Mouse (Mus musculus) T-helper 2 cell (primary cell): Measurements from ENCODE around the gene Neurod2.

Source experiments
- in situ Hi-C: fragments of 300-600 bp; cut with MboI, MseI; formaldehyde crosslinking; loops from one replicate; pipeline ENCODE4 v1.15.1; 2025; ENCODE audit warnings: high pct_unique_total_duplicates

Gene Neurod2

DNA sequence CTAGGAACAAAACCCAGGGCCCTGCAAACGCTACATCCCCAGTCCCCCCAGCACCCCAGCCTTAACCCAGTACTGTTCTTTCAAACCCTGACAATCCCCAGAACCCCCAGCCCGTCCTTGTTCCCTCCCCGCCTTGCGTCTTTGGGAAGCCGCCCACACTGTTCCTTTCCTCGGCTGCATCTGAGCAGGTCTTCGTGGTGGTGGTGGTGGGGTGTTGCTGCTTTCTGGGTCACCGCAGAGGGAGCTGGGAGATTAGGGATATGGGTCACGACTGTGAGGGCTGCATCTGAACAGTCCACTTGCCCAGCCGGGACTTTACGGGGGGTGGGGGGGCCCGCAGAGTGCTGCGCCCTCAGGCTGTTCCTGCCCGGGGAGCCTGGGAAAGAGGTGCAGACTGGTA is 25.0 kb upstream of the Neurod2 start:
- in situ Hi-C loops: no loop called here

DNA sequence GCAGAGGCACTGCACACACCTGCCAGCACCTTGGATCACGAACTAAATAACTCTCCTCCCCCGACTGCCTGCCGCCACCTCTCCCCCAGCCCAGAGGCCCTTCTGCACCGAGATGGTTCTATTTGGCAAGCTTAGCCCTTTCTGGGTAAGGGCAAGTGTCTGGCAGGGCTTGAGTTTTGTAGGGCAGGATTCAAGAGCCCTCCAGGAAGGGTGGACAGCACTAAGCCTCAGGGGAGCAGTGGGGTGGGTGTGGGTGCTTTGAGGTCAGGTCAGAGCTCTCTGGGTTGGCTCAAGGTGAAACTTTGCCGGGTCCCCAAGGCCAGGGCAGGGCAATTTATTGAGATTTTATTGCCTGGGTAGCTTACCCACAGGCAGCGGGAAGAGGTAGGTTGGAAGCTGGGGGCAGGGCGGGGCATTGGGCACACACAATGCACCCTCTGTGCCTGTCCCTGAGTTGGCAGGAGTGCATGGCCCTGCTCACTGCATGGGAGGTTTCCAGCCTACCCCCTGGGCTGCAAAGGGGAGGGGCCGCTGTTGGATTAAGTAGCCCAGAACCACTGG is 24.3 kb upstream of the Neurod2 start:
- in situ Hi-C loops: no loop called here

DNA sequence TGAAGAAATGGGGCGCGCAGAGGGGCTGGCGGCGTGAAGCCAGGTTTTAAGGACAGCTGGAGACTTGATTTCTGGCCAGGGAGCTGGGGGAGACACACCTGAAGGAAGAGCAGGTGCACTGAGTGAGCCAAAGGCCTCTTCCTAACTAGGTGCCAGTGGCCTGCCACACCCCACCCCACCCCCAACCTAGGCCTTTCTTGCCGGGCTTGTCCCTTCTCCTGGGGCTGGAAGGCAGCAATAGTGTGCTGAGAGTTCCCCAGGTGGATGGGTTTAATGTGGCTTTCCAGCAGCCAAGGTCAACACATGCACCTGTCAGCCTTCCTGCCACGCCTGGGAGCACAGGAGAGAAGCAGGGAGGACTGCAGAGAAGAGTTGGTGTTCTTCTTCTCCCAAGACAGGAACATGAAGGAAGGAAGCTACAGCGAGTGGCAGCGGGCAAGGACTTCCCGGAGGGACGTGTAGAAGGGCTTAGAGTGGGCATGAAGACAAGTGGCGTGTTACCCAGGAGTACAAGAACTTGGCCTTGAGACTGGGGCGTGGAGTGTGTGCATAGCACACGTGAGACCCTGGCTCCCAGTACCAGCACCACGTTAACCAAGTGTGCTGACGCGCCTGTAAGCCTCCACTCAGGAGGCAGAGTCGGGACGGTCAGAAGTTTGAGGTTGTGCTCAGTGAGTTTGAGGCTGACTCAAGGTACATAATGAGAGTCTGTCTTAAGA is 23.0 kb upstream of the Neurod2 start:
- in situ Hi-C loops: no loop called here

DNA sequence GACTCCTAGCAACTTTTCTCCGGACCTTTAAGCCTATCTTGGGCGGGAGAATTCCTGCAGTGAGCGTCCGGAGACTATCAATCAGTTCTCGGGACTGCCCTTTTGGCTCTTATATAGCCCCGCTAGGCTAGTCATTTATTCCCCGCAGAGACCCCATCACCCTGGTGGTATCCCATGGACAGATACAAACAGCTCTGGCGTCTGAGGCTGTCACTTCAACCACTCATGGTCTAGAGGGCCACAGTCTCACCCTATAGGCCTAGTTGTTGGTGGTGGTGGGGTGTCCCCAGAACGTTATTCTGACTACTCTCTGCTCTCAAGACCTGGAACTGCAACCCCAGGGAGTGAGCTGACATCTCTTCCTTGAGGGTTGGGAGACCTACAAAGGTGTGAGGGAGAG is 19.9 kb upstream of the Neurod2 start:
- in situ Hi-C loops: loop anchor here (5.0 kb wide), 1 partner anchor 103 kb away; no protein-coding TSS in a partner anchor

DNA sequence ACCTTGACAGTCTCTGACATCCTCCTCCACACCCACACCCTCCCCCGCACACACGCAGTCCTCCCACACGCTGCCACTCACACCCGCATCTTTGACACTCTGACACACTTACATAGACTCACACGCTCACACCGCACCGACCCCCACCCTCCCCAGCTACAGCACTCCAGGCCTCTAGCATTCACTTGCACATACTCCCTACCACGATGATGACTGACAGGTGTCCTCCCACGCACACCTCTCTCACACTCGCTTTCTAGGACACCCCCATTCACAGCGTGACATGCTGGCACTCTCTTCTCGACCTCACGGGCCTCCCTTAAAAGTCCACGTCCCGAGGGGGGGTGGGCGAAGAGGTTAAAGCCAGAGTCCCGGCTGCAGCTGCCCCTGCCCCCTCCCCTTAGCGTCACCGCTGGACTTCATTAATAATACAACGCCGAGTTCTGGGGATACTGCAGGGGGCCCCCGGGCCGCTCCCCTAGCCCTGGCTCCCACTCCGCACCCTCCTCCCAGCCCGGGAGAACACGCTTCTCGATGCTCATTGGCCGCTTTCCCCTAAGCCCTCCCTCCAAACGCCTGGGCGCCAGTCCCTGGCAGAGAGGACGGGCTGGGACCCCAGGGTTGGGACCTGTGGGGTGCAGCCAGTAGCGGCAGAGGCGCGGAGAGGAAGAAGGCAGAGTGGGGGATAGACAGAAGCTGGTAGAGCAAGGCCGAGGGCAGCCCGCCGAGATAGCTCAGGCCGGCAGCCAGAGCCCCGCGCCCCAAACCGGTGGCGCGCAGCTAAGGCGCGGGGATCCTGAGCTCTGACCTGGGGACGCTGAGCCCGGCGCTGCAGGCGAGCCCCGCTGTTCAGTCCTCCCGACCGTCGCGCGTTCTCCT is 18.9 kb upstream of the Neurod2 start, which contains the start of gene Ppp1r1b:
TSS of gene Ppp1r1b (plus strand) at position 322 of the 879 bp plus-strand sequence.
- in situ Hi-C loops: loop anchor here (5.0 kb wide), 1 partner anchor 104 kb away; no protein-coding TSS in a partner anchor

DNA sequence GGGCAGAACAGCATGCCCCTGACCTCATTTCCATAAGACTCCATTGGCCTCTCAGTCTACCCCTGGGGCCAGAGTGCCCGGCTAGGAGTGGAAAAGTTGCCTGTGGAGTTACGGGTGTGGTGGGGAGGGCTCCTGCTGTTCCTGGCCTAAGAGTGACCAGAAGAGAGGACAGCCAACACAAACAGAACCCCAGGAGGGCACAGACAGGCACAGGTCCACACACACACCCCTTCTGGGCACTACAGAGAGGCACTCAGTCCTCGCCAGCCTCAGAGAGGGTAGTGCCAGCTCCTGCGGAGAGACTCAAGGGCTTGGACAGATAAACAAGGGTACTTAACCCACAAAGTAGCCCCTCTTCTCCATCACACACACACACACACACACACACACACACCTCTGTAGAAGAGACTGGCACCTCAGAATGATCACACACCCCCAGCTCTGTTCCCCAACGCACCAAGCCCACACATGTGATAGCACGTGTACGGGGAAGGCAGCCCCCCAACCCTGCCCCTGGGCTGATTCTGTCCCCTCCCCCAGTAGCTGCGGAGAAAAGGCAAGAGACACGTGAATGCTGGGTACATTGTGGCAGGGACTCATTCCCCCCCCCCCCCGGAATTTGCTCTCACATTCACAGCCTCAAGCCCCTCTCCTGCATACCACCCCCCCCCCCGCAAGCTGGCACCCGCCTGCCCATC is 18.1 kb upstream of the Neurod2 start:
- in situ Hi-C loops: loop anchor here (5.0 kb wide), 1 partner anchor 105 kb away; no protein-coding TSS in a partner anchor

DNA sequence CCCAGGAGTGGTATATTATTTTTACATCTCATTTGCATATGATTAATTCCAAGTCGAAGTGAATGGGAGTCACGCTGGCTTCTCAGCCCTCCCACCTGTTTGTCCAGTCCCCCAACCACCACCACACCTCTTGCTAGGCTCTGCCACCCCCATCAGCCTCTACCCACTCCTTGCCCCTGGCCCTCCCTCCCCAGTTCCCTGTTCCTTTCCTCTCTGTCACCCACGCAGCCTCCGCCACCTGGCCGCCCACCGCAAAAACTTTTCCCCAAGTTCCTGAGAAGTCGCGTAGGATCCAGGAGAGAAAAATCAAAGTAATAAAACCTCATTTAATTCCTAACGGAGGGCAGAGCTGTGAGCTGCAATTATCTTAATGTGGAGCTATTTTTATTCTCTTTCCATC is 16.7 kb upstream of the Neurod2 start:
- in situ Hi-C loops: loop anchor here (5.0 kb wide), 1 partner anchor 106 kb away; no protein-coding TSS in a partner anchor

DNA sequence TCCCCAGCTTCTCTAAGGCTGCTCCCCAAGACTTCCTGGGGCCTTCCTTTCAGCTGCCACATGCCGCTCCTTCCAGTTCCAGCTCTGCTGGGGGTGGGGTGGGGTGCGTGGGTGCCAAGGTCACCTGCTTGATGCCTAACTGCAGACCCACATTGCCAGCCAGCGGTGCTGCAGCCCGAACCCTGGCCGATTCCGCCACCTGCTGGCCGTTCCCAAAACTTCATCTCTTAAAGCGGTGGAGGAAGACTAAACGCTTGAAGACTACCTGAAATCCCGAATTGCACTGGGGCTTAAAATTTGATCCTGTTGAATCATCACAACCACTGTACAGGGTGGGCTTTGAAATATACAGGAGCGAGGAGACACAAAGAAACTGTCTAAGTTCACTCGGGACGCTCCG is 15.8 kb upstream of the Neurod2 start:
- in situ Hi-C loops: loop anchor here (5.0 kb wide), 1 partner anchor 107 kb away; no protein-coding TSS in a partner anchor

DNA sequence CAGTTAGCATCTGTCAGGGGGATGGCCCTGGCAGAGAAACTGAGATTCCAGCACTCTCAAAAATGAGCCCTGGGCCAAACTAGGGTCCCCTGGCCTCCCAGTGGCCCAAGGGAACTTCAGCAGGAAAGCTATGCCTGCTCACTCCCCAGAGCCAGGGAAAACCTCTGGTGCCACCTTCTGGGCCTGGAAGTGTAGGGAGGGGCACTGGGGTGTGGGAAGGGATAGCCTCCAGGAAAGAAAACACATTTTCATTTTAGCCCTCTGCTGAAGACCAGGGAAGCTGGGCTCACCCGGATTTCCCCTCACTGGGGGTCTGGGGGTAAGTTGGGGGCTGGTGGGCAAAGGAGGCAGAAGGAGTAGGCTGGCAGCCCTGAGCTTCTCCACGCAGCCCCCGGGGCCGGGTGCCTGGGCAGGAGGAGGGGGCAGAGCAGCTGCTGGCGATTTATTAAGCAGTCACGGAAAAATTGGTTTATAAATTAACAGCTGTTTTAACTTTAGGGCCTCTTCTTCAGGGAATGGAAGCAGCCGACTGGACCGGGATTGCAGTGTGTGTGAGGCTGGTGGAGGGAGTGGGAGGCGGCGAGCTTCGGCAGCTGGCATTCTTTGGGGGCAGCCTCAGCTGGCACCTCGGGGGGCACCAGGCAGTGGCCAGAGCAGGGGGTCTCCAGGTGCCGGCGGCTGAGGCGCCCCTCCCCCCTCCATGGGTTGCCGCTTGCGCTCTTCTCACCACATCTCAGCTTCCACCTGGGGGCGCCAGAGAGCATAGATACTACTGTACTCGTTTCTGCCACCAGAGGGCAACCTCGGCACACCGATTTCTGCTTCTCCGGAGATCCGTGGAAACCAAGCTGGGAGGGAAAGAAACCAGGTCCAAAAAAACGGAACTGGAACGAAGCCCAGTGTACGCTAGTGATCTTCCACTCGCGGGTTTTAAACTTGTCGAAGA is 12.8 kb upstream of the Neurod2 start:
- in situ Hi-C loops: loop anchor here (5.0 kb wide), 1 partner anchor 45 kb away; the partner anchor contains the start of gene Pnmt

DNA sequence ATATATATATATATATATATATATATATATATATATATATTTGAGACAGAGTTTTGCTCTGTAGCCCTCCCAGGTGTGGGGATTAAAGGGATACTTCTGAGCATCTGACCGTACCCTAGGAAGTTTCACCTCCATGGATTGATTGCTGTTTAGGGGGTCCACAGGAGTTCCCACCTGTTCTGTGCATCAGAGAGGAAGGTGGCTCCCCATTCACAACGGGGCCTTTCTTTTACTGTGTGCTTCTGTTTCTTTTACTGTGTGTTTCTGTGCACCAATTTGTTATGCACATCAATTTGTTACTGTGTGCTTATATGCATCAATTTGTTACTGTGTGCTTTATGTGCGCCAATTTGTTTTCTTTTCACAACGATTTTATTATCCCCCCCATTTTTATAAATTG is 11.7 kb upstream of the Neurod2 start:
- in situ Hi-C loops: loop anchor here (5.0 kb wide), 1 partner anchor 46 kb away; the partner anchor contains the start of gene Pnmt

DNA sequence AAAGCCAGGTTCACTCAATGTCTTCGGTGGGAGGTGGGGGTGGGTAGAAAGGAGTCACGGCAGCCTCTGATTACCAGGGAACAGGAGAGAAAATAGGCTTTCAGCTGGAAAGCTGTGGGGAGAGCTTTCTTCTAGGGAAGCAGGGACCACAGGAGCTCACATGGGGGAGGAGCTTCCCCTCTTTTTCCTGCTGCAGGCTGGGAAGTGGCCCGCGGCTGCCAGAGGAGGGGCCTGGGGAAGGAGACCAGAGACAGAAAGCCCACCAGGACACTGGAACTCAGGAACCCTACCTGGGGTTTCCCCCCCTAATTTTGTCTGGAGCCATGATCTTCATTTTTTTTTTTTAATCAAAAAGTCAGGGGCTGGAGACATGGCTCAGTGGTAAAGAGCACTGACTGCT is 11.1 kb upstream of the Neurod2 start:
- in situ Hi-C loops: loop anchor here (5.0 kb wide), 1 partner anchor 47 kb away; the partner anchor contains the start of gene Pnmt

DNA sequence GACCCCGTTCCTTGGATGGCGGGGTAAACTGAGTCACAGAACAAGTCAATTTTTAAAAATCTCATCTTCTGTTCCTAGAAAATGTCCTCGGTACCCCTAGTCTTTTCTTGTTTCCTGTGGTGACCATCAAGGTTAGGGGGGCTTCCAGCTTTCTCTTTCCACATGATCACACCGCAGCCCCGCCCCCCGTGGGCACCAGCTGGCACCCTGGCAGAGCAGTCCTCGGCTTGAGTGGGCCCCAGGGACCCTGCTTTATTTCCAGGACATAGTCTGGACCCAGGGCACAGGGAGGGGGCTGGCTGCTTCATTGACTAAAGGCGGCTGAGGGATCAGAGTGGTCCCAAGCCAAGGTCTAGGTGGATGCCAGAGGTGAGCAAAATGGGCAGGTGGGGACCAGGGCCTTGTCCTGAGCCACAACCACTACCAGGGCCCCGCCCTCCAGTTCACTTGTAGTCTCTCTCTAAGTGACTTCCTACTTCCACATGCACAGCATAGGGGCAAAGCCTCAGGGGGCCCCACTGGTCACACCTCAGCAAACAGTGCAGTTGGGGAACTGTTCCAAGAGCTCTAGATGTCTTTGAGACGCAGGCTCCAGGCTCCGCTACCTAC is 10.3 kb upstream of the Neurod2 start:
- in situ Hi-C loops: loop anchor here (5.0 kb wide), 1 partner anchor 48 kb away; the partner anchor contains the start of gene Pnmt

DNA sequence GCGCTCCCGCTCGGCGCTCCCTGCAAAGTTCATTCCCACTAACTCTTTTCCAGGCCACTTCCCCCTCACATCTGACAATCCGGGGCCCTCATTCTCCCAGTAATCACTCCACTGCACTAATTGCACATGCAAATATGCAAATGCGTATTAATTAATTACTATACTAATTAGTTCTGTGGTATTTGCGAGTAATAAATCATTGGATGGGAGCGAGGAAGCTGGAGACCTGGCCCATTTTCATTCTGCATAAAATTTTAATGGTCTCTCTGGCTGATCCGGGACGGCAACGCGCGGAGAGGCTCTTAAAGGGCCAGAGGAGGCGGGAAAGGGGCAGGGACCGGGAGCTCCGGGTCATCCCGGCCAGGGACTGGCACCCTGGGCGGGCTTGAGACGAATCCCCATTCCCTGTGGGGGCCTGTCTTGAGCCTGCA is 9.6 kb upstream of the Neurod2 start:
- in situ Hi-C loops: no loop called here

DNA sequence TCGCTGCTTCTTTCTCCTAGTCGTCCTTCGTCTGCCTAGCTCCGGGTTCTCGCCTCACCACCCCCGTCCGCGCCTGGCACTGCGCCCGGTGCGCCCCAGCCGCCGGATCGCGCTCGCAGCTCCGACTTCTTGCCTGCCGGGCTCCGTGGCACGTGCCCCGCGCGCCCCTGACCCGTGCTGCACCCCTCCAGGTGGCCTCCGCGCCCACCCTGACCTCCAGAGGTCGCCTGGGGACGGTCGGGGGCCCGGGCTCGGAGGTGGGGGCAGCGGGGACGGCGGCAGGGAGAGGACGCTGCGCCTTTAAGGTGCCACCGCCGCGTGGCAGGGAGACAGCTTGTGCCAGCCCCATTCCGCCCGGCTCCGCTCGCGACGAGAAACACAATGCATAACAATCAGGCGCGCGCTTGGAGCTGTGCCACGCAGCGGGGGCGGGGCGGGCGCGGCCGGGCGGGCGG is 9.1 kb upstream of the Neurod2 start:
- in situ Hi-C loops: no loop called here

DNA sequence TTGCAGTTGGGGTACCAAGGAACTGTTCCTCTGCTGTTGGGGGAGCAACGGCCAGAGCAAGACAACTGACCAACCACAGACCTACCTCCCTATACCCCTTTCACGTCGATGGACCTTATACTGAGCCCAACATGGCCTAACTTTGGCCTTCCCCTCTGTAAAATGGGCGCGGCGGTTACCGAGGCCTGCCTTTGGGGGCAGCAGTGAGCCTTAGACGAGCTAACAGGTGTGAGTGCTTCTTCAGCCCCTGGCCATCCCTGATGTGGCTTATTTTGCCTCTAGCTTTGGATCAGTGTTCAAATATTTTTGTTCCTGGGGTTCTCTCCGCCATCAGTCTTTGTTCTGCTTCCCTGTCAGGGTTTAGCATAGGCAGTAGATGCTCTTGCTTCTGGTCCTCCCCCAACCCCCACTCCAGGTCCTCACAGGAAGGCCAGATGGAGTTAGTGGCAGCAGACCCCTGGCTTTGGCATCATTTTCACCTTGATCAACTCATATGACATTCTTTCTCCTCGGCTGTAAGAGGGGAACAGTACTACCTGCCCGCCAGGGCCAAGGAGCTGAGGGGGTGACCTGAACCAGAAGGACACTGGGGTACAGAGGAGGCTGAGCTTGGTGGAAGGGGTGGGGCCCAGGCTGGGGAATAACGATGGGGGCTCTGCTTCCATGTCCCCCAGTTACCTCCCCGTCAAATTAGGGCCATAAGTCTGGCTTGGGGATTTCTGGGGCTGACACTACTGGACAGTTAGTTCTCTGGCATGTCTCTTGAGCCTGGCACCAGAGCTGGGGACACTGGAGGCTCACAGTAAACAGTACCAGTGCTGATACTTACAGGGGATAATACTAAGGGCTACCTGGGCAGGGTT is 7.0 kb upstream of the Neurod2 start:
- in situ Hi-C loops: no loop called here

DNA sequence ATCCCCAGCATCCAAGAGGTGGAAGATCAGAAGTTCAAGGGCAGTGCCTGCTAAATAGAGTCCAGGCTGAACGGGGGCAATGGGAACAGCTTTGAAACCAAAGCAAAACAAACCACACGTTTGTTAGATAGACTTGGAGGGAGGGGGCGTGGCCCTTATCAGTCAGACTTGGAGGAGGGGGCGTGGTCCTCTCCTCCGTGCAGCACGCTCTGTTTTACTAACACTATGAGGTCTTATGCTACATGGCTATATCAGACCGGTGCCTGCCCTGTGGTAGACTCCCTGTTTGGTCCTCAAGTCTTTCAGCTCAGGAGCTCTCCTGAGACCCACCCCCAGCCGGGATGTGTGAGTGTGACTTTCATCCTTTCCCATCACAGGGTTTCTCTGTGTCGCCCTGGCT is 5.8 kb upstream of the Neurod2 start:
- in situ Hi-C loops: no loop called here

DNA sequence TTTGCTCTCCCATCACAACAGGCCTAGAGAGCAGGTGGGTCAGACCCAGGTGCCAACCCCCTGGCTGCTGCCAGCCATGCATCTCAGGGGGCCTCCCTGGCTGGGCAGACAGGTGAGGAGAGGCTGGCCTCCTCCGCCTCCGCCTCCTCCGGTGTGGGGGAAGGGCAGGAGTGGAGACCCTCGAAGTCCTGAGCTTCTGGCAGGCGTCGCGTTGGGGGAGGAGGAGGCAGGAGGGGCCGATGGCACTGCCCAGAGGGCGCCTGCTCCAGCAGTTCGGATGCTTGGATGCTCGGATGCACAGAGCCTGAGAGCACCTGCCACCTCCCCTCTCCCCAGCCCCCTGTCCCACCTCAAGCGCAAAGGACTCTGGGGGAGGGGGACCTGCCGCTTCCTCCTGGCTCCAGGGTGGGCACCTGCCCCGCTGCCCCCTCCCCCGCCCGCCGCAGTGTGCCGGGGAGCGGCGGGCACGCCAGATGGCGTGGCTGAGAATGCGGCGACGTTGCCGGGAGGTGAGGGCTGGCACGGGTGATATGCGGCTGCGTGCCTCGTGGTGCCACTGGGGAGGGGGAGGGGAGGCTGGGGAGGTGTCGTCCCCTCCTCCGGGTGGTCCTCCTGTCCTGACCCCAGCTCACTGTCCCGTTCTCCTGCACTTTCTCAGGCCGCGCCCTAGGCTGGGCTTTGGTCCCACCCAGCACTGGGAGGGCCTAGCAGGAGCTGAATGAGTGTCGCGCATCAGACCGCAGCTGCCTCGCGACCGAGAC is 4.7 kb upstream of the Neurod2 start:
- in situ Hi-C loops: no loop called here

DNA sequence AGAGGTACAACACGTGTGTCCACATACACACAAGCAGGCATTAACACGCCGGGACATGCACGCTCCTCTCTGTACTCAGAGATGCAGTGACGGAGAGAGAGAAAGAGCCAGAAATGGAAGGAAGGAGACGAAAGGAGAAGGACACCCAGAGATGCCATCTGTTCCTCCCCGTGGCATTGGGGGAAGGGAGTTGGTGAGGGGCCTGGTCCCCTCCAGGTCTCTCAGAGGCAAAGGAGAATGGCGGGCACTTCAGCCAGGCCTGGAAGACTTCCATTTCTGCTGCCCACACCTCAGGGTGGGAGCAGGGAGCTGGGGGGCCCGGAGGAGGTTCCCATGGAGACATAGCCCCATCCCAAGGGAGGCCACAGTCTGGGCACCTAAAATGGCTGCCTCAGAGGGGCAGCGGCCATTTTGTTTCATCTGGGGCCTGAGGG is 3.8 kb upstream of the Neurod2 start:
- in situ Hi-C loops: no loop called here
